Mouse (Mus musculus): Measurements from ENCODE around the gene Gm20388. TPM values are rescaled to one million over a fixed set of nuclear protein-coding genes. Genes with fewer than 3 reads are reported as not detected.

The Gm20388 gene
- polyA plus RNA-seq, 1 experiment from 2014 or later, result 3.6 TPM

- H3K27ac ChIP-seq (replicated peaks), result 0 out of 2 replicates have a peak overlapping the region, but pooled peaks have one; percentile 48
- no peak for DNase-seq (ENCODE audit: low spot score)
- no peaks in the 10 kb centered on the region for H3K9me3 ChIP-seq
- no peaks in the 10 kb centered on the region for H3K36me3 ChIP-seq (replicated peaks)
- WGBS, result 70% methylated on average over 12 of the region's 12 CpGs
- no peaks in the 10 kb centered on the region for H3K27me3 ChIP-seq (replicated peaks; ENCODE audit: low read depth, poor library complexity, severe bottlenecking)
- no peak overlapping the region for H3K4me3 ChIP-seq
- H3K4me1 ChIP-seq, result peaks cover 43% of the 10 kb centered on the region
These were observed 2682.6 kb downstream of the Gm20388 start for GRCm38 (mm10) chr8:122593240-122593639.

- H3K27ac ChIP-seq (replicated peaks), result peak overlapping the region; percentile 48; the same call in 1 of the 2 replicates
- H3K4me3 ChIP-seq, result no peak overlapping the region
- no peaks in the 10 kb centered on the region for H3K27me3 ChIP-seq (replicated peaks; ENCODE audit: low read depth, poor library complexity, severe bottlenecking)
- peaks cover 43% of the 10 kb centered on the region for H3K4me1 ChIP-seq
- H3K9me3 ChIP-seq, result no peaks in the 10 kb centered on the region
- H3K36me3 ChIP-seq (replicated peaks), result no peaks in the 10 kb centered on the region
- DNase-seq (ENCODE audit: low spot score), result no peak
- 79% methylated on average over 19 of the region's 19 CpGs for WGBS
These were observed 2683.3 kb downstream of the Gm20388 start for GRCm38 (mm10) chr8:122593783-122594507.

DNA sequence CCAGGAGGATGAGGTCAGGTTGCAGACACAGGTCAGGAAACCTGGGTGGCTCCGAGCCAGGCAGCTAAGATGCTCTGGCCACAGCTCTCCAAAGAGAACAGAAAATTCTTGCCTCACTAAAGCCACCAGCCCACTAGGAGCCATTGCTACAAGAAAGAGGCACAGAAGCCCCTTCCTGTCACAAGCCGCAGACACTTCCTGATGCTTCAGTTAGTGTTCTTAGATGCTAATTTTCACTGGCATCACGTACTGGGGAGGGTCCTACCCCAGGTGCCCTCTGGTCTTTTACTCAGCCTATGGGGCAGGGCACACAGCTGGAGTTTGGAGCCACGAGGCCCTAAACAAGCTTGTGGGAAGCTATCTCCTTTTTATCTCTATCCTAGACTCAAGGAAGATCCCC is 2685.4 kb downstream of the Gm20388 start:
- Histone ChIP-seq H3K27ac (replicated peaks) (no peak overlapping the region), H3K4me3 (no peak overlapping the region), H3K27me3 (replicated peaks; ENCODE audit: low read depth, poor library complexity, severe bottlenecking) (no peaks in the 10 kb centered on the region), H3K9me3 (no peaks in the 10 kb centered on the region), H3K4me1 (peaks cover 43% of the 10 kb centered on the region), H3K36me3 (replicated peaks) (no peaks in the 10 kb centered on the region)
- WGBS, result 53% methylated on average over 4 of the region's 4 CpGs
- DNase-seq (ENCODE audit: low spot score), result no peak

- Histone ChIP-seq H3K36me3 (replicated peaks) (no peaks in the 10 kb centered on the region), H3K27me3 (replicated peaks; ENCODE audit: low read depth, poor library complexity, severe bottlenecking) (no peaks in the 10 kb centered on the region), H3K4me3 (no peak overlapping the region), H3K4me1 (peaks cover 7% of the 10 kb centered on the region; the same call in 1 of the 2 replicates), H3K27ac (replicated peaks) (no peak overlapping the region), H3K9me3 (no peaks in the 10 kb centered on the region)
- WGBS, result 92% methylated on average over 9 of the region's 9 CpGs
- no peak for DNase-seq (ENCODE audit: low spot score)
These were observed 2690.0 kb downstream of the Gm20388 start for GRCm38 (mm10) chr8:122600666-122601065.

DNA sequence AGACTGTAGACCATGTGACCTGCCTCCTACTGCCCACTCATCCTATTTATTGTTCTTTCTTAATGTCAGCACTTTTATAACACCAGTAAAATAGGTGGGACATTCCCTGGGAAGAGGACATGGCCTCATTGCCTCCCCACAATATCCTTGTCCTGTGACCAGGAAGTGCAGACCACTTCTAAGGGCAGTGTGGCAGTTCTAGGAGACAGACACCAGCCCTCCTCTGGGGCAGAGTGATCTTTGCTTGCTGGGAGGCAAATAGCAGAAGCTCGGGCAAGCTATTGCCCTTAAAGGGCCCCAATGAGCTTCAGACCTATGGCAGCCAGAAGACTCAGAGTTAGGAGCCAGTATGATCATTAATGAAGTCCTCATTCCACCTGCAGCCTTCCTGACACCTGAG is 2694.0 kb downstream of the Gm20388 start:
- Histone ChIP-seq H3K9me3 (no peaks in the 10 kb centered on the region), H3K4me1 (no peaks in the 10 kb centered on the region), H3K4me3 (no peak overlapping the region), H3K36me3 (replicated peaks) (no peaks in the 10 kb centered on the region), H3K27ac (replicated peaks) (no peak overlapping the region), H3K27me3 (replicated peaks; ENCODE audit: low read depth, poor library complexity, severe bottlenecking) (no peaks in the 10 kb centered on the region)
- DNase-seq (ENCODE audit: low spot score), result no peak
- 77% methylated on average over 1 of the region's 1 CpGs for WGBS

DNA sequence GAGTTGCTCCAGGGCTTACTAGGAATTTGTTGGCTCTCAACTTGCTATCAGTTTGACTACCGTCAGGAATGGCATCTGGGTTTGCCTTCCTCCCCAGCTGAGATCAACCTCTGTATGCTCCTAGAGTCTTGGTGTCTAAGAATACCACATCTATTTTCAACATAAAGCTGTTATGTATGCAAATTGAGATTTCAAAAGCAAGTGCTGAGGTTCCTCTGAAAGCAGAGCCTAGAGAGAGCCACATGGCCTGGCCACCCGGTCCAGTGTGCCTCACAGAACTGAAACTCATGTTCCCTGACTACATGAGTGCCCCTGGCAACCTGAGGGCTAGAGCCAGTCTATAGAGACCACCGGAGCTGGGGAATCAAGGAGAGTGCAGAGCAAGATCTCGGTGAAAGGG is 2694.7 kb downstream of the Gm20388 start:
- Histone ChIP-seq H3K27ac (replicated peaks) (no peak overlapping the region), H3K4me3 (no peak overlapping the region), H3K36me3 (replicated peaks) (no peaks in the 10 kb centered on the region), H3K4me1 (peaks cover 2% of the 10 kb centered on the region), H3K27me3 (replicated peaks; ENCODE audit: low read depth, poor library complexity, severe bottlenecking) (no peaks in the 10 kb centered on the region), H3K9me3 (no peaks in the 10 kb centered on the region)
- no peak for DNase-seq (ENCODE audit: low spot score)
- WGBS, result 80% methylated on average over 4 of the region's 4 CpGs

DNA sequence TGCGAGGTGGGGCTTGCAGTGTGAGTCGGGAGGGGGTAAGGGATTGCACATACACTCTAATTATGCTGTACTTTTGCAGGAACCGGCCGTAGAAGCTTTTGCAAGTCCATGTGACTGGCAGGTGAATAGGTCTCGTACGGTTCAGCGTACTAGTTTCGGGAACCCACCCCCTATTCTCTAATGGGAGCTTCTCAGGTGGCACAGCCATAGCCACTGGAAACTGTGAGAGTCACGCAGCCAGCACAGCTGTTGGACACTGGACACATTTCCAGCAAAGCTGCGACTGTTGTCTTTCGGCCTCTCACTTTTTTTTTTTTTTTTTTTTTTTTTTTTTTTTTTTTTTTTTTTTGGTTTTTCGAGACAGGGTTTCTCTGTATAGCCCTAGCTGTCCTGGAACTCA is 2696.2 kb downstream of the Gm20388 start:
- DNase-seq (ENCODE audit: low spot score), result no peak
- 87% methylated on average over 11 of the region's 12 CpGs for WGBS
- Histone ChIP-seq H3K9me3 (no peaks in the 10 kb centered on the region), H3K27me3 (replicated peaks; ENCODE audit: low read depth, poor library complexity, severe bottlenecking) (no peaks in the 10 kb centered on the region), H3K27ac (replicated peaks) (no peak overlapping the region), H3K4me1 (peaks cover 13% of the 10 kb centered on the region), H3K36me3 (replicated peaks) (no peaks in the 10 kb centered on the region), H3K4me3 (no peak overlapping the region)

DNA sequence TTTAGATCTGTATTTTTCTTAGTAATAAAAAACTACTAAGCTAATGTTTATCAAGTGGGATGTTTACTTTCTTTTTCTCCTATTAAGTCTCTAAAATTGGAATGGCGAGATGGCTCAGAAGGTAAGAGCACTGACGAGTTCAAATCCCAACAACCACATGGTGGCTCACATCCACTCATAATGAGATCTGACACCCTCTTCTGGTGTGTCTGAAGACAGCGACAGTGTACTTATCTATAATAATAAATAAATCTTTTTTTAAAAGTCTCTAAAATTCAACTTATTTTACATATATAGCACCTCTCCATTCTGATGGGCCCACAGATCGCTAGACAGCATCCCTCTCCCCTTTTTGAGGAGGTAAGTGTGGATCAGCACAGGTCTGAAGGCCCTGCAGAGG is 2699.6 kb downstream of the Gm20388 start:
- H3K9me3 ChIP-seq, result no peaks in the 10 kb centered on the region
- peaks cover 26% of the 10 kb centered on the region for H3K4me1 ChIP-seq
- no peak for DNase-seq (ENCODE audit: low spot score)
- 59% methylated on average over 4 of the region's 4 CpGs for WGBS
- H3K36me3 ChIP-seq (replicated peaks), result peaks cover 11% of the 10 kb centered on the region
- peak overlapping the region; percentile 82; the same call in 1 of the 2 replicates for H3K4me3 ChIP-seq
- no peaks in the 10 kb centered on the region for H3K27me3 ChIP-seq (replicated peaks; ENCODE audit: low read depth, poor library complexity, severe bottlenecking)
- H3K27ac ChIP-seq (replicated peaks), result 0 out of 2 replicates have a peak overlapping the region, but pooled peaks have one; percentile 87

DNA sequence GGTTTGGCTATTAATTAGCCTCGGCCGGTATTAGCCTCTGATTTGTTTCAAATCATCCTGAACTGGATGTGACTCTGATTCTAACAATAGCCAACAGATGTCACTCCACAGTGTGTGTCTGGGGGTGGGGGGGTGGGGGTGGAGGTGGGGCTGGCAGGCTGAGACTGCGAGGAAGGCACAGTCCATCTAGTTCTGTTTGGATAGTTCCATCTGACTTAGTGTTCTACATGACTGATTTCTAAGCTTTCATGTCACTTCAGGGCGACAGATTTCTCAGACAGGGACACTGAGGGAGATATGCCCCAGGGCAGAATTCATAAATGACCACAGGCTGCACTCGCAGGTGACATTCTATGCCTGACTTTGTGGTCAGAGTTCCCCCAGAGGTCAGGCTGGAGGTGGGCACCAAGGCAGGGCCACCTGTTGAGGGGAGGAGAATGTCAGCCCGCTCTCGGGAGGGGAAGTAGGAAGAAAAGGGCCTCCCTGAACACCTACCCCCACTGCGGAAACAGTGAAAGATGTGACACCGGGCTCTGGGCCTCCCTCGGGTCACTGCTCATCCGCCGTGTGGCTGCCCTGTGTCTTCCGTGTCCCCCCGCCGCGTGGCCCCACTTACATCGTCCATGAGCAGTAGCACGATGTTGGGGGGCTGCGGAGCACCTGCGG is 2700.1 kb downstream of the Gm20388 start:
- DNase-seq (ENCODE audit: low spot score), result no peak
- H3K36me3 ChIP-seq (replicated peaks), result peaks cover 16% of the 10 kb centered on the region
- peak overlapping the region; percentile 87 for H3K27ac ChIP-seq (replicated peaks)
- peaks cover 28% of the 10 kb centered on the region for H3K4me1 ChIP-seq
- 4% methylated on average over 20 of the region's 20 CpGs for WGBS
- H3K9me3 ChIP-seq, result no peaks in the 10 kb centered on the region
- H3K27me3 ChIP-seq (replicated peaks; ENCODE audit: low read depth, poor library complexity, severe bottlenecking), result no peaks in the 10 kb centered on the region
- H3K4me3 ChIP-seq, result peak overlapping the region; percentile 82

- Histone ChIP-seq H3K27me3 (replicated peaks; ENCODE audit: low read depth, poor library complexity, severe bottlenecking) (no peaks in the 10 kb centered on the region), H3K27ac (replicated peaks) (peak within 1 kb of the TSS; percentile 87), H3K4me1 (peaks cover 35% of the 10 kb centered on the region), H3K9me3 (no peaks in the 10 kb centered on the region), H3K36me3 (replicated peaks) (peaks cover 17% of the 10 kb centered on the region), H3K4me3 (peak within 1 kb of the TSS; percentile 82)
- WGBS, result under 1% methylated on average over 57 of the region's 57 CpGs
- peak; percentile 98 for DNase-seq (ENCODE audit: low spot score)
These were observed 2700.9 kb downstream of the Gm20388 start, which contains the start of the genes Galns and Trappc2l for GRCm38 (mm10) chr8:122611295-122612133. TSS of gene Galns (minus strand) at chr8:122611463. TSS of gene Trappc2l (plus strand) at chr8:122611640.

DNA sequence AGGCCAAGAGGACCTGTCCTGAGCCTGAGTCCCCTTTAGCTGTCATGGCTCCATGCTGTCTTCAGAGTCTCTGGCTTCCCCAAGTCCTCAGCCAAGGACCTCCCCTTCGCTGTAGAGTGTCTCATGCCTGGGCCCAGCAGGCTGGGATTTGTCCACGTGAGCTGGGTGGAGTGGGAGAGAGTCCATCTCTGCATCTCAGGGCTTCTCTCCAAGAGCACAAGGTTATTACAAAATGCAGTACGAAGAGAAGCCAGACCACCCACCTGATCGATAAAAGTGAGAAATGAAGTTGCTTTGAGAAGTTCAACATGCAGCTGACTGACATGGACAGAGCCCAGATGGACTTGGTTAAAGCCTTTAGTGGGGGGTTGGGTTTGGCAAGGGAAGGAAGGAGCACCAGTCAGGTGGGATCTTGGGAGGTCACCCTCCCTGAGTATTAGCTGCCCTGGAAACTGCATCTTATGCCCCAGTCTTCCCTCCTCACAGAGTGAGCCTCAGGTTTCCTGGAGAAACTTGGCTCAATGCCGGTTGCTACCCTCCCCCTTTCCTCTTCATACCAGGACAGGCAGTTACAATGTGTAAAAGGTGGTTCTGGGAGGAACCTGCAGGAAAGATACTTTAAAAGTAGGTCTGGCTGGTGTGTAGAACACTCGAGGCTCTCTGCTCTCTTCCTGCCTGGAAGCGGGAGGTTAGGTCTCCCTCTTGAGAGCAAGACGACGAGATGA is 2705.7 kb downstream of the Gm20388 start:
- H3K27ac ChIP-seq (replicated peaks), result no peak overlapping the region; the same call in 1 of the 2 replicates
- DNase-seq (ENCODE audit: low spot score), result no peak
- H3K4me1 ChIP-seq, result peaks cover 58% of the 10 kb centered on the region
- H3K9me3 ChIP-seq, result no peaks in the 10 kb centered on the region
- 0 out of 2 replicates have a peak, but pooled peaks cover under 1% of the 10 kb centered on the region for H3K27me3 ChIP-seq (replicated peaks; ENCODE audit: low read depth, poor library complexity, severe bottlenecking)
- H3K36me3 ChIP-seq (replicated peaks), result peaks cover 17% of the 10 kb centered on the region
- no peak overlapping the region for H3K4me3 ChIP-seq
- 79% methylated on average over 9 of the region's 9 CpGs for WGBS

Data from embryonic facial prominence, embryonic 10.5 days (tissue).